Mouse (Mus musculus): ENCODE measurements at regions not wholly inside any gene's neighbourhood (a gene's known extent, or its start where the extent isn't known, plus 50 kb on each side); places are given as distances from the start of the nearest gene placed in this dataset.

- no peak for TF ChIP-seq CTCF (IDR thresholded peaks at IDR 0.05; ENCODE audit: borderline replicate concordance, extremely low read depth, insufficient read depth, insufficient read length)
- no peak for TF ChIP-seq POLR2A (IDR thresholded peaks at IDR 0.05; ENCODE audit: borderline replicate concordance, extremely low read depth, insufficient read depth, insufficient read length, poor library complexity, severe bottlenecking)
Measured at GRCm38 (mm10) chr15:42256343-42256742, 2122.2 kb downstream of the 9330182O14Rik start.
